Mouse (Mus musculus): Measurements from ENCODE around the gene Slc41a3. TPM values are rescaled to one million over a fixed set of nuclear protein-coding genes. Genes with fewer than 3 reads are reported as not detected.
A peak's percentile ranks its signal among the peaks of the same experiment; 100 is the strongest.

Slc41a3 gene
- polyA plus RNA-seq, 1 experiment from 2014 or later, result 41.3 TPM

- Histone ChIP-seq H3K4me2 (no peak overlapping the region), H3K27me3 (no peaks in the 10 kb centered on the region), H3K9ac (no peak overlapping the region), H3K4me3 (replicated peaks) (no peak overlapping the region), H3K27ac (replicated peaks) (no peak overlapping the region), H3K36me3 (replicated peaks) (peaks cover 1% of the 10 kb centered on the region), H3K9me3 (replicated peaks) (no peaks in the 10 kb centered on the region), H3K4me1 (replicated peaks) (peaks cover 33% of the 10 kb centered on the region)
- WGBS (ENCODE audit: insufficient replicate concordance), result 55% methylated on average over 4 of the region's 4 CpGs
- ATAC-seq (ENCODE audit: insufficient read depth), result no peak
Observed at GRCm38 (mm10) chr6:90600351-90600750, 4.2 kb upstream of the Slc41a3 start.

- Histone ChIP-seq H3K9me3 (replicated peaks) (no peaks in the 10 kb centered on the region), H3K4me1 (replicated peaks) (peaks cover 47% of the 10 kb centered on the region), H3K27ac (replicated peaks) (no peak overlapping the region), H3K27me3 (no peaks in the 10 kb centered on the region), H3K4me3 (replicated peaks) (no peak overlapping the region), H3K4me2 (no peak overlapping the region), H3K36me3 (replicated peaks) (no peaks in the 10 kb centered on the region), H3K9ac (no peak overlapping the region)
- 48% methylated on average over 7 of the region's 7 CpGs for WGBS (ENCODE audit: insufficient replicate concordance)
- ATAC-seq (ENCODE audit: insufficient read depth), result no peak
Observed at GRCm38 (mm10) chr6:90601736-90602135, 2.8 kb upstream of the Slc41a3 start.

- H3K4me2 ChIP-seq, result no peak overlapping the region
- WGBS (ENCODE audit: insufficient replicate concordance), result 67% methylated on average over 3 of the region's 3 CpGs
- H3K36me3 ChIP-seq (replicated peaks), result no peaks in the 10 kb centered on the region
- no peaks in the 10 kb centered on the region for H3K27me3 ChIP-seq
- H3K4me1 ChIP-seq (replicated peaks), result peaks cover 52% of the 10 kb centered on the region
- H3K4me3 ChIP-seq (replicated peaks), result no peak overlapping the region
- H3K27ac ChIP-seq (replicated peaks), result no peak overlapping the region
- no peaks in the 10 kb centered on the region for H3K9me3 ChIP-seq (replicated peaks)
- H3K9ac ChIP-seq, result no peak overlapping the region
- ATAC-seq (ENCODE audit: insufficient read depth), result no peak
Observed at GRCm38 (mm10) chr6:90602304-90602703, 2.2 kb upstream of the Slc41a3 start.

GRCm38 (mm10) chr6:90603126-90603525 is 1.4 kb upstream of the Slc41a3 start:
- peaks cover 61% of the 10 kb centered on the region for H3K4me1 ChIP-seq (replicated peaks)
- WGBS (ENCODE audit: insufficient replicate concordance), result 64% methylated on average over 7 of the region's 7 CpGs
- no peaks in the 10 kb centered on the region for H3K9me3 ChIP-seq (replicated peaks)
- H3K36me3 ChIP-seq (replicated peaks), result no peaks in the 10 kb centered on the region
- no peaks in the 10 kb centered on the region for H3K27me3 ChIP-seq
- H3K4me2 ChIP-seq, result no peak overlapping the region
- ATAC-seq (ENCODE audit: insufficient read depth), result no peak
- no peak overlapping the region for H3K9ac ChIP-seq
- H3K4me3 ChIP-seq (replicated peaks), result no peak overlapping the region
- no peak overlapping the region for H3K27ac ChIP-seq (replicated peaks)

GRCm38 (mm10) chr6:90604130-90604529 is 395 bp upstream of the Slc41a3 start:
- H3K4me3 ChIP-seq (replicated peaks), result peak overlapping the region; percentile 77
- WGBS (ENCODE audit: insufficient replicate concordance), result 60% methylated on average over 3 of the region's 3 CpGs
- peak overlapping the region; percentile 95 for H3K4me2 ChIP-seq
- H3K9me3 ChIP-seq (replicated peaks), result no peaks in the 10 kb centered on the region
- 0 out of 2 replicates have a peak overlapping the region, but pooled peaks have one; percentile 92 for H3K27ac ChIP-seq (replicated peaks)
- H3K27me3 ChIP-seq, result no peaks in the 10 kb centered on the region
- 0 out of 2 replicates have a peak overlapping the region, but pooled peaks have one; percentile 74 for H3K9ac ChIP-seq
- H3K36me3 ChIP-seq (replicated peaks), result no peaks in the 10 kb centered on the region
- no peak for ATAC-seq (ENCODE audit: insufficient read depth)
- peaks cover 71% of the 10 kb centered on the region for H3K4me1 ChIP-seq (replicated peaks)

GRCm38 (mm10) chr6:90605298-90605665 is 757 bp downstream of the Slc41a3 start:
- no peaks in the 10 kb centered on the region for H3K27me3 ChIP-seq
- H3K4me2 ChIP-seq, result peak overlapping the region; percentile 95
- 11% methylated on average over 5 of the region's 5 CpGs for WGBS (ENCODE audit: insufficient replicate concordance)
- H3K4me1 ChIP-seq (replicated peaks), result peaks cover 82% of the 10 kb centered on the region
- peak overlapping the region; percentile 77 for H3K4me3 ChIP-seq (replicated peaks)
- ATAC-seq (ENCODE audit: insufficient read depth), result no peak
- peak overlapping the region; percentile 92 for H3K27ac ChIP-seq (replicated peaks)
- no peaks in the 10 kb centered on the region for H3K9me3 ChIP-seq (replicated peaks)
- H3K36me3 ChIP-seq (replicated peaks), result no peaks in the 10 kb centered on the region
- H3K9ac ChIP-seq, result peak overlapping the region; percentile 74

- Histone ChIP-seq H3K27me3 (no peaks in the 10 kb centered on the region), H3K4me1 (replicated peaks) (peaks cover 90% of the 10 kb centered on the region), H3K36me3 (replicated peaks) (no peaks in the 10 kb centered on the region), H3K4me3 (replicated peaks) (peak overlapping the region; percentile 9; the same call in 1 of the 2 replicates), H3K9me3 (replicated peaks) (no peaks in the 10 kb centered on the region), H3K4me2 (peak overlapping the region; percentile 95), H3K27ac (replicated peaks) (peak overlapping the region; percentile 66), H3K9ac (peak overlapping the region; percentile 22; the same call in 1 of the 2 replicates)
- ATAC-seq (ENCODE audit: insufficient read depth), result no peak
- 22% methylated on average over 7 of the region's 7 CpGs for WGBS (ENCODE audit: insufficient replicate concordance)
Observed at GRCm38 (mm10) chr6:90606538-90606937, 2.0 kb downstream of the Slc41a3 start.

- Histone ChIP-seq H3K27me3 (no peaks in the 10 kb centered on the region), H3K4me1 (replicated peaks) (peaks cover 92% of the 10 kb centered on the region), H3K27ac (replicated peaks) (peak overlapping the region; percentile 70), H3K36me3 (replicated peaks) (0 out of 2 replicates have a peak, but pooled peaks cover under 1% of the 10 kb centered on the region), H3K4me3 (replicated peaks) (no peak overlapping the region), H3K9me3 (replicated peaks) (no peaks in the 10 kb centered on the region), H3K9ac (peak overlapping the region; percentile 22; the same call in 1 of the 2 replicates), H3K4me2 (peak overlapping the region; percentile 95)
- WGBS (ENCODE audit: insufficient replicate concordance), result 9% methylated on average over 5 of the region's 5 CpGs
- no peak for ATAC-seq (ENCODE audit: insufficient read depth)
Observed at GRCm38 (mm10) chr6:90607196-90607595, 2.7 kb downstream of the Slc41a3 start.

- H3K4me3 ChIP-seq (replicated peaks), result no peak overlapping the region
- H3K9me3 ChIP-seq (replicated peaks), result no peaks in the 10 kb centered on the region
- H3K27ac ChIP-seq (replicated peaks), result peak overlapping the region; percentile 70
- WGBS (ENCODE audit: insufficient replicate concordance), result 23% methylated on average over 6 of the region's 6 CpGs
- H3K36me3 ChIP-seq (replicated peaks), result peaks cover 8% of the 10 kb centered on the region; the same call in 1 of the 2 replicates
- H3K9ac ChIP-seq, result no peak overlapping the region
- H3K4me1 ChIP-seq (replicated peaks), result peaks cover 85% of the 10 kb centered on the region
- peak overlapping the region; percentile 40 for H3K4me2 ChIP-seq
- ATAC-seq (ENCODE audit: insufficient read depth), result peak; percentile 56
- no peaks in the 10 kb centered on the region for H3K27me3 ChIP-seq
Observed at GRCm38 (mm10) chr6:90608186-90608585, 3.7 kb downstream of the Slc41a3 start.

GRCm38 (mm10) chr6:90610248-90610647 is 5.7 kb downstream of the Slc41a3 start:
- Histone ChIP-seq H3K27ac (replicated peaks) (peak overlapping the region; percentile 70; the same call in 1 of the 2 replicates), H3K36me3 (replicated peaks) (peaks cover 8% of the 10 kb centered on the region; the same call in 1 of the 2 replicates), H3K4me2 (no peak overlapping the region), H3K4me1 (replicated peaks) (peaks cover 78% of the 10 kb centered on the region), H3K9me3 (replicated peaks) (no peaks in the 10 kb centered on the region), H3K9ac (no peak overlapping the region), H3K4me3 (replicated peaks) (no peak overlapping the region), H3K27me3 (no peaks in the 10 kb centered on the region)
- 73% methylated on average over 5 of the region's 5 CpGs for WGBS (ENCODE audit: insufficient replicate concordance)
- ATAC-seq (ENCODE audit: insufficient read depth), result no peak

- Histone ChIP-seq H3K27me3 (no peaks in the 10 kb centered on the region), H3K36me3 (replicated peaks) (peaks cover 8% of the 10 kb centered on the region; the same call in 1 of the 2 replicates), H3K4me3 (replicated peaks) (no peak overlapping the region), H3K9me3 (replicated peaks) (no peaks in the 10 kb centered on the region), H3K9ac (no peak overlapping the region), H3K27ac (replicated peaks) (no peak overlapping the region), H3K4me1 (replicated peaks) (peaks cover 78% of the 10 kb centered on the region), H3K4me2 (no peak overlapping the region)
- no peak for ATAC-seq (ENCODE audit: insufficient read depth)
- 68% methylated on average over 8 of the region's 8 CpGs for WGBS (ENCODE audit: insufficient replicate concordance)
Observed at GRCm38 (mm10) chr6:90613277-90613676, 8.8 kb downstream of the Slc41a3 start.

GRCm38 (mm10) chr6:90615362-90615761 is 10.8 kb downstream of the Slc41a3 start:
- Histone ChIP-seq H3K36me3 (replicated peaks) (peaks cover 8% of the 10 kb centered on the region; the same call in 1 of the 2 replicates), H3K9ac (no peak overlapping the region), H3K9me3 (replicated peaks) (no peaks in the 10 kb centered on the region), H3K4me2 (no peak overlapping the region), H3K4me1 (replicated peaks) (peaks cover 78% of the 10 kb centered on the region), H3K27me3 (no peaks in the 10 kb centered on the region), H3K4me3 (replicated peaks) (no peak overlapping the region), H3K27ac (replicated peaks) (peak overlapping the region; percentile 41)
- no peak for ATAC-seq (ENCODE audit: insufficient read depth)
- 63% methylated on average over 7 of the region's 7 CpGs for WGBS (ENCODE audit: insufficient replicate concordance)

All from liver, embryonic 15.5 days (tissue).